Mouse (Mus musculus) forebrain, embryonic 14.5 days (tissue): ENCODE measurements around the gene Chst8. TPM values are rescaled to one million over a fixed set of nuclear protein-coding genes. Genes with fewer than 3 reads are reported as not detected.
A peak's percentile ranks its signal among the peaks of the same experiment; 100 is the strongest.

Experiments used
- ATAC-seq: fragments of 200-750 bp; cut with Nextera tagmentation; 2 replicates; pipeline ENCODE4 v1.8.0; 2017; ENCODE audit warnings: mild to moderate bottlenecking, moderate library complexity
- DNase-seq: peaks from one replicate; pipeline ENCODE4 v3.0.0-alpha.2; 2015; ENCODE audit warnings: low spot score
- H3K27ac ChIP-seq: fragments of 300-500 bp; sonication (generic); 2 replicates; pipeline ENCODE4 v1.5.1; 2014; ENCODE audit warnings: low read depth, mild to moderate bottlenecking, control low read depth, low read length, moderate library complexity
- H3K27me3 ChIP-seq: fragments of 300-500 bp; sonication (generic); replicated peaks from 2 replicates; pipeline ENCODE4 v1.6.1; 2014; ENCODE audit warnings: low read length, control low read depth, mixed read lengths; ENCODE audit not compliant: control insufficient read depth, insufficient read depth
- H3K36me3 ChIP-seq: fragments of 300-500 bp; sonication (generic); 2 replicates; pipeline ENCODE4 v1.6.1; 2014; ENCODE audit warnings: low read length, control low read depth; ENCODE audit not compliant: control insufficient read depth, insufficient read depth
- H3K4me1 ChIP-seq: fragments of 300-500 bp; sonication (generic); 2 replicates; pipeline ENCODE4 v1.6.1; 2014; ENCODE audit warnings: antibody characterized with exemption, low read length, control low read depth; ENCODE audit not compliant: control insufficient read depth, insufficient read depth
- H3K4me2 ChIP-seq: fragments of 300-500 bp; sonication (generic); 2 replicates; pipeline ENCODE4 v1.6.1; 2014; ENCODE audit warnings: mild to moderate bottlenecking, control low read depth, low read length
- H3K4me3 ChIP-seq: fragments of 300-500 bp; sonication (generic); 2 replicates; pipeline ENCODE4 v1.5.1; 2014; ENCODE audit warnings: low read depth, low read length, control low read depth
- H3K9ac ChIP-seq: fragments of 300-500 bp; sonication (generic); 2 replicates; pipeline ENCODE4 v1.6.1; 2014; ENCODE audit warnings: mild to moderate bottlenecking, low read length, control low read depth, moderate library complexity
- H3K9me3 ChIP-seq: fragments of 300-500 bp; sonication (generic); replicated peaks from 2 replicates; pipeline ENCODE4 v1.6.1; 2016; ENCODE audit warnings: low read length, control low read depth, mixed read lengths; ENCODE audit not compliant: control insufficient read depth
- WGBS: fragments of 180-500 bp; shearing (Covaris S2); extraction: QIAGEN DNeasy Blood & Tissue Kit; methylation state at CpG from one replicate; pipeline ENCODE4 v1.1.7; 2014; 5-methylcytosine and 5-hydroxymethylcytosine counted together
- polyA plus RNA-seq: library from polyadenylated mRNA; unstranded; fragments of >200 nt; fragmentation: Nextera tagmentation; extraction: Ambion mirVana; gene quantifications from 2 replicates; pipeline ENCODE4 v1.2.1, GENCODE M21; 2014

Gene Chst8
- polyA plus RNA-seq, 1 experiment from 2014 or later: 9.2 TPM

DNA sequence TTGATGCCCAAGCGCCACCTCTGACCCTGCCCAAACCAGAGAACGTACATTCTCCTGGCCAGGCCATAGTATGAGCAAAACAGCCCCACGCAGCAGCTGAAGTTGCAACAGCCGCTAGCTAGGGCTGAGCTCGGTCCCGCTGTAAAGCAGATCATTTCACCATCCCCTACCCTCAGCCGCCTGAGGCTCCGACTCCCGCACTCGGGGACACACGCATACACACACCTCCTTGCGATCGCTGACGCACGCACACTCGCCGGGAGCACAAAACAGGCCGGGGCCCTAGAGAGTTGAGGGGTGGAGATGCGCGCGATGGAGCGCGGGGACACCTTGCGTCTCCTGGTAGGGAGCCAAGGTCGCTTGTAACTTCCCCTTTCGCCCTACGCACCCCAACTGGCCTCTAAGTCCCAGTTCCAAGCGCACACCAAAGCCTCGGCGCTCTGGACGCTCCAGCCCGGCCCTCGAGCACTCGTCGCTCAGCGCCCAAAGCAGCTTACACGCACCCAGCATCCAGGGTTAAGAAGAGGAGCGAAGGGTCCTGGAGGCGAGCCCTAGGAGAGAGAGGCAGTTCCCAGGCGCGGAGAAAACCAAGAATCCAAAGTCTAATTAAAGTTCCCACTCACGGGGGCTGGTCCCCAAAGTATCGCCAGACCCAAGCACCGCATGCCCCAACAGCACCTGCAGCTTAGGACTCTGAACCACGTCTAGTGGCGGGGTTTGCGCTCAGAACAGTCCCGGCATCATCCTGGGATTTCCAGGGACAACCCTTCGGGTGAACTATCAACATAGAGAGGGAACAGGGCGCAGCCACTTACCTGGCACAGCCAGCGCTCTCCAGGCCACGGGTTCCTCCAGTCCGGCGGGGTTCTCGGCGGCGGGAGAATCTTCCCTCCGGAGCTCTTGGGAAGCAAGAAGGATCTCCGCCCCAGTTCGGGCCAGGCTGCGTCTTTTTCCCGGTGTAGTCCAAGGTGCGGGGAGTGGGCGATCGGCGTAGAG, 682 bp downstream of the Chst8 start:
- Histone ChIP-seq H3K9me3 (no peaks in the 10 kb centered on the region), H3K36me3 (no peaks in the 10 kb centered on the region), H3K27me3 (peaks cover 56% of the 10 kb centered on the region), H3K9ac (peak overlapping the region; percentile 58), H3K4me1 (peaks cover 7% of the 10 kb centered on the region), H3K4me2 (peak overlapping the region; percentile 74), H3K4me3 (peak overlapping the region; percentile 42), H3K27ac (no peak overlapping the region)
- DNase-seq (peak; percentile 39), ATAC-seq (peak; percentile 35)
- WGBS: under 1% methylated on average over 61 of the region's 66 CpGs

DNA sequence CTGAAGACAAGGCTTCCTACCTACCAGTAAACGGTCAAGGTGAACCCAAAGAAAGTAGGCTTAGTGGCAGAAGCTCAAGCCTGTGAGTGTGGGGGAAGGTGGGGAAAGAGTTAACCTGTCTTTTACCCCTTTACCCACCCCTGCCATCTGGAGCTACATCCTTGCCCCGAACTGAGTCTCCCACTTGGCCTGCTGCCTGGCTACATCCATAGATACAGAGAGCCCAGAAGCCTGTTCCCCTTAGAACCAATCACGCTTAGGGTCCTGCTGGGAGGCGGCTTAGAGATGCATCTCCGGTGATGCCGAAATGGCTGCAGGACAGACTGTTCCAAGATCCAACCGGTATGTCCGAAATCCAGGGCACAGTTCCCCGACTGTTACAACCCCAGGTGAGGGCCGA, 1.5 kb downstream of the Chst8 start:
- H3K9me3 ChIP-seq: no peaks in the 10 kb centered on the region
- WGBS: under 1% methylated on average over 10 of the region's 10 CpGs
- peaks cover 7% of the 10 kb centered on the region for H3K4me1 ChIP-seq
- no peak overlapping the region for H3K27ac ChIP-seq
- ATAC-seq (no peak), DNase-seq (peak; percentile 51)
- peaks cover 56% of the 10 kb centered on the region for H3K27me3 ChIP-seq
- H3K4me2 ChIP-seq: peak overlapping the region; percentile 74
- peak overlapping the region; percentile 42 for H3K4me3 ChIP-seq
- no peaks in the 10 kb centered on the region for H3K36me3 ChIP-seq
- H3K9ac ChIP-seq: peak overlapping the region; percentile 58

DNA sequence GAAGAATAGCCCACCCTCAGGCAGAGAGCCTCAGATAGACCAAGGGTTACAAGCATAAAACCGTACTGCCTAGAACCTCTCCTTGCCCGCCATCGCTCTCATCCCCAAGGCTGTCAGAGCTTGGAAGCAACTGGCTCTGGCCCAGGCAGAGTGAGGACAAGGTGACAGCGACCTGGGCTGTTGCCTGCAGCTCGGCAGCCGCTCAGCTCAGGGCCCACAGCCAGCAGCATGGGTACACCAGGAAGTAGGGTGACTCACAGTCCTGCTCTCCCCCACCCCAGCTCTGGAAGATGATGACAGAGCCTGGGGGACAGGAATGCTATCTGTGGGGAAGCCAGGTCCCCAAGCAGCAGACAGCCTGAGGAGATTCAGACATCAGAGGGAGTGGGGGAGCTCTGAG, 6.2 kb downstream of the Chst8 start:
- Histone ChIP-seq H3K9ac (no peak overlapping the region), H3K36me3 (no peaks in the 10 kb centered on the region), H3K4me3 (no peak overlapping the region), H3K27me3 (peaks cover 25% of the 10 kb centered on the region), H3K4me1 (peaks cover 5% of the 10 kb centered on the region), H3K27ac (0 out of 2 replicates have a peak overlapping the region, but pooled peaks have one; percentile 14), H3K4me2 (no peak overlapping the region), H3K9me3 (no peaks in the 10 kb centered on the region)
- peak; percentile 31 for DNase-seq
- ATAC-seq: peak; percentile 46; the same call in 1 of the 2 replicates
- 59% methylated on average over 6 of the region's 6 CpGs for WGBS

DNA sequence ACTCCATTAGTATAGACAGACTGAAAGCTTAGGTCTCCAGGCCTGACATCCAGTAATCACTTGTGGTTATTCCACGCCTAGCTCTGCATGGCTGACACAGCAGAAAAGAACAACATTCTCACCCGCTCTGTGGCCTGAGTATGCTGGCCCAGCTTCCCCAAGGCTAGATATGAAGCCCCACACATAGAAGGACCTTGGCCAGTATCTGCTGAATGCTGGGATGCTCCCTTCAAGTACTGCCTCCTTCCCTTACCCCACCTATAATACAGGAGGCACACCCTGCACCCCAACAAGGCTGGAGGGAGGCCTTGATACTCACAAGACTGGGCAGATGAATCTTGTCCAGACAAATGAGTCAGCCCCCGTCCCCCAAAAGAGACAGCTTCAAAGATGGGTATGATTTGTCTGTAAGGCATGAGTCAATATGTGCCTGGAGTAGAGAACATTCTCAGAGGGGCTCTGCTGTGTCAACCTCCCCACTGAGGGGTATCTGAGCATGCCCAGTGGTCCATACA, 6.8 kb downstream of the Chst8 start:
- H3K9ac ChIP-seq: no peak overlapping the region
- no peaks in the 10 kb centered on the region for H3K9me3 ChIP-seq
- no peaks in the 10 kb centered on the region for H3K36me3 ChIP-seq
- H3K4me2 ChIP-seq: no peak overlapping the region
- H3K27me3 ChIP-seq: peaks cover 19% of the 10 kb centered on the region
- no peak overlapping the region for H3K27ac ChIP-seq
- ATAC-seq (no peak), DNase-seq (no peak)
- H3K4me1 ChIP-seq: peaks cover 3% of the 10 kb centered on the region; the same call in 1 of the 2 replicates
- H3K4me3 ChIP-seq: no peak overlapping the region
- 87% methylated on average over 3 of the region's 3 CpGs for WGBS

DNA sequence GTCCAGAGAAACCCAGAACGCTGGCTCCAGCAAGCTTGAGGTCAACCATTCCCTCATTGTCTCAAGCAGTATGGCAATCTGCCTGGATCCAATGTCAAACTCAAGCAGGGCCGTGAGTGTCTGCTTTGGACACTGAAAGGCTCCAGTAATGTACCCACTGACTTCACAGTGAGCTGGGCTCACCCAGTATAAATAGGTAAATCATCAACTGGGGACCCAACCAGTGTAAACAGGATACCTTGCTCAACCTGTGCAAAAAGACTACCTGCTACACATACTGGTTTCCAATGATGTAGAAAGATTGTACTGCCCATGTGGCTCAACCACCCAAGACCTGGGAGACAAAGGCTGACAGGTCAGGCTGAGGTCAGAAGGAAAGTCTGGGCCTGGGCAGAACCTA, 7.5 kb downstream of the Chst8 start:
- Histone ChIP-seq H3K36me3 (no peaks in the 10 kb centered on the region), H3K4me3 (no peak overlapping the region), H3K4me2 (no peak overlapping the region), H3K27ac (no peak overlapping the region), H3K9ac (no peak overlapping the region), H3K9me3 (no peaks in the 10 kb centered on the region), H3K4me1 (peaks cover 7% of the 10 kb centered on the region), H3K27me3 (peaks cover 13% of the 10 kb centered on the region)
- ATAC-seq: no peak
- DNase-seq: no peak
- 86% methylated on average over 2 of the region's 2 CpGs for WGBS

DNA sequence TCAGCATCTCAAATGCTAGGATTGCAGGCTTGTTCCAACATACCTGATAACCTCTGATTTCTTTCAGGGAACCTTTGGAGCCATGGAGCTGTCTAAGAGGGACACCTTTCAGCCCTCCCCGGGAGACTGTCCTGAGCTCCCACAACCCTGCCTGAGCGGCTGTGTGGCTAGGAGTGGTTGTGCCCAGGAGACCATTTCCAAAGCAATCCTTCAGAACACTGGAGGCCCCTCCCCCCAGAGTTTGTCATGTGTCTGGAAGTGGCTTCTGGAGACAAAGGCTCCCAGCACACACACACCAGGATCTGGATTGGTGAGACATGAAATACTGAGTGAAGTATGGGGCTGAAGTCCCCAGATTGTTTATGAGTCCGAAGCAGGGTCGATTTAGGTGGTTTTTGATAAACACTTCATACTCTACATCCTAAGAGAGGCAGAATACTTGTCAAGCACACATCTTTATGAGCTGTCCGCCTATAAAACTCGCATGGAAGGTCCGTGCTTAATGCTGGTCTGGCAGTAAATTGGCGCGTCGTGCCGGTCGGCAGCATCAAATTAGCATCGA, 12.5 kb downstream of the Chst8 start:
- Histone ChIP-seq H3K4me1 (peaks cover 24% of the 10 kb centered on the region), H3K4me2 (no peak overlapping the region), H3K4me3 (no peak overlapping the region), H3K27ac (peak overlapping the region; percentile 10; the same call in 1 of the 2 replicates), H3K9me3 (no peaks in the 10 kb centered on the region), H3K27me3 (no peaks in the 10 kb centered on the region), H3K9ac (no peak overlapping the region), H3K36me3 (no peaks in the 10 kb centered on the region)
- DNase-seq (peak; percentile 51), ATAC-seq (0 out of 2 replicates have a peak, but pooled peaks have one; percentile 22)
- WGBS: 59% methylated on average over 13 of the region's 13 CpGs

DNA sequence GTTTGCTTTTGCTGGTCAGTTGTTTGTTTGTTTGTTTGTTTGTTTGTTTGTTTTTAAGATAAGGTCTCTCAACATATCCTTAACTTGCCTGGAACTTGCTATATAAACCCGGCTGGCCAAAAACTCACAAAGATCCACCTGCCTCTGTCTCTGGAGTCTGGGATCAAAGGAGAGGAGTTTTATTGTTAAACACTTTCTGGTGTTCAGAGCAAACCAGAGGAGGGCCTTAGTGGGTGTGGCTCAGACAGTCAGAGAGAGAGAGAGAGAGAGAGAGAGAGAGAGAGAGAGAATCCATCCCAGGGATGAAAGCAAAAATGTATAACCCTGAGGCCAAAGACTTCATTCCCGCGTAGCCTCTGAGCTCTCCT, 13.1 kb downstream of the Chst8 start:
- WGBS: 12% methylated on average over 3 of the region's 3 CpGs
- Histone ChIP-seq H3K4me2 (no peak overlapping the region), H3K27ac (peak overlapping the region; percentile 10; the same call in 1 of the 2 replicates), H3K9me3 (no peaks in the 10 kb centered on the region), H3K4me3 (no peak overlapping the region), H3K4me1 (peaks cover 21% of the 10 kb centered on the region), H3K27me3 (no peaks in the 10 kb centered on the region), H3K9ac (no peak overlapping the region), H3K36me3 (no peaks in the 10 kb centered on the region)
- DNase-seq (no peak), ATAC-seq (no peak; the same call in 1 of the 2 replicates)

DNA sequence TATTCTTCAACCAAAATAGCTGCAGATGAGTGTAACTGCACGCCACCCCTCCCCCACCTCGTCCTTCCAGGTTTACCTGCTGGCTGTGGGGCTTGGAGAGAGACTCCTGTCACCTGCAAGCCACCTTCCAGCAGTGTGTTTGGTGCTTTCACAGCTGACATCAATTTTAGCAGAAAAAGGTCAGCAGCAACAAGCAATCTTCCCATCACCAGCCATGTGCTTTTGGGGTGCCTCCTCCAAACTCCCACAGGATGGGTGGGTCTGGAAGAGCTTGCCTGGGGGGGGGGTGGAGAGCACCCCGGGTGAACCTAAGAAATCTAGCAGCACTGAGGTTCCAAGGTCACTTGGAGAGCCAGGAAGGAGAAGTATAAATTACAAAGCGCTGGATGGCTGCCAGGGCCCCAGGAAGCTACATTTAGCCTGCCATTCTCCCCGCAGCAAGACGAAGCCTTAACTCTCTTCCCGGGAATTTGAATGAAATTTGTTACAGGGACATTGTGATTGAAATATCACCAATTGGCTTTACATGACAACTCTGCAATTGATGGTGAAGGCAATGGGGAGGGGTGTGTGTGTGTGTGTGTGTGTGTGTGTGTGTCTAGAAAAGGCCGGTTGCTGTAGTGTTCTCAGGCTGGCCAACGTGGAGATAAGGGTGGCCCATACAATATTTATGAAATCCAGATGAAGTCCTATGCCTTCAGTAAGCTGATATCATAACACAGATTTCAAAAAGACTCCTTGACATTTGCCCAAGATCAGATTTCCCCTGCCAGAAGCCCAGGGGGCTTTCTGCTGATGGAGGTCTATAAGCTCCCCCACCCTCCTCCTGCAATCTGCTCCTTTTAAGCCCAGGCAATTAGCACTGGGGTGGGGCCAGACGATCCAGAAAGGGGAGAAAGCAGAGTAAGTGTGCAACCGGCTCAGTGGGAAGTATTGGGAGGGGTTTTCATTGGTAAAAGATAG, 13.8 kb downstream of the Chst8 start:
- peak overlapping the region; percentile 32 for H3K9ac ChIP-seq
- 6% methylated on average over 11 of the region's 11 CpGs for WGBS
- H3K36me3 ChIP-seq: no peaks in the 10 kb centered on the region
- peak; percentile 74 for ATAC-seq
- no peaks in the 10 kb centered on the region for H3K9me3 ChIP-seq
- H3K4me1 ChIP-seq: peaks cover 21% of the 10 kb centered on the region
- H3K27ac ChIP-seq: peak overlapping the region; percentile 81
- no peaks in the 10 kb centered on the region for H3K27me3 ChIP-seq
- H3K4me2 ChIP-seq: peak overlapping the region; percentile 30
- peak; percentile 80 for DNase-seq
- no peak overlapping the region for H3K4me3 ChIP-seq
